Mouse (Mus musculus): Measurements from ENCODE around the gene Pdcd4.

Gene Pdcd4

DNA sequence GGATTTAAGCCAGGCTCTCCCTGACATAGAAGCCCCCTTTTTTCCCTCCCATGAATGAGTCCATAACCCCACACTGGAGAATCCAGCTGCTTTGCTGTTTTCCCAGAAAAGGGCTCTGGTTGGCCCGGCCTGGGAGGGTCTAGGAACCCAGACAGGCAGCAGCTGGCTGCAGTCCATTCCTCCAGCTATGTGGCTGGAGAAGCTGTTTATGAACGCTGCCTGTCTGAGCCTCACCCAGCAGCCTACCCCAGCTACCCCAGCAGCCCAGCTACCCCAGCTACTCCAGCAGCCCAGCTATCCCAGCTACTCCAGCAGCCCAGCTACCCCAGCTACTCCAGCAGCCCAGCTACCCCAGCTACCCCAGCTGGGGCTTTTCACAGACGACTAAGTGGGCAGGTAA lies at the start of gene Pdcd4:
Gene Pdcd4, plus strand, starts transcription at position 171 of the 400 bp plus-strand sequence.
- no peak for DNase-seq (ENCODE audit: low spot score in 2 of 2)

DNA sequence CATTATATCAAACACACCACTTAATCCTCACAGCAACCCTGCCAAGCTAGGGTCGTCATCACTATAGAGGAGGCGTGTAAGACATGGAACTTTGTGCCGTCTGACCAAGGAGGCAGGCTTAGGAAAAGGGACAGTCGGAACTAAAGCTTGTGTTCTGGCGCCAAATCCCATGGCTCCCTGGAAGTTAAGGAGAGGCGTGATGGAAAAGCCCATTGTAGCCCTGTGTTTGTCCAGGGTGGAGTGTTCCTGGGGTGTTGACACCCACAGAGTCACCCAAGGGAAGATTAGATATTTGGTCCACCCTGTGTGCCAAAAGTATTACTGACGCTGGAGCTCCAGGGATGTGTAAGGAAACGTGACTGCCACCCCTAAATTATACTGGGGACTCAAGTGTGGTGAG lies 48.1 kb upstream of the Pdcd4 start:
- DNase-seq (ENCODE audit: low spot score in 2 of 2) = no peak

DNA sequence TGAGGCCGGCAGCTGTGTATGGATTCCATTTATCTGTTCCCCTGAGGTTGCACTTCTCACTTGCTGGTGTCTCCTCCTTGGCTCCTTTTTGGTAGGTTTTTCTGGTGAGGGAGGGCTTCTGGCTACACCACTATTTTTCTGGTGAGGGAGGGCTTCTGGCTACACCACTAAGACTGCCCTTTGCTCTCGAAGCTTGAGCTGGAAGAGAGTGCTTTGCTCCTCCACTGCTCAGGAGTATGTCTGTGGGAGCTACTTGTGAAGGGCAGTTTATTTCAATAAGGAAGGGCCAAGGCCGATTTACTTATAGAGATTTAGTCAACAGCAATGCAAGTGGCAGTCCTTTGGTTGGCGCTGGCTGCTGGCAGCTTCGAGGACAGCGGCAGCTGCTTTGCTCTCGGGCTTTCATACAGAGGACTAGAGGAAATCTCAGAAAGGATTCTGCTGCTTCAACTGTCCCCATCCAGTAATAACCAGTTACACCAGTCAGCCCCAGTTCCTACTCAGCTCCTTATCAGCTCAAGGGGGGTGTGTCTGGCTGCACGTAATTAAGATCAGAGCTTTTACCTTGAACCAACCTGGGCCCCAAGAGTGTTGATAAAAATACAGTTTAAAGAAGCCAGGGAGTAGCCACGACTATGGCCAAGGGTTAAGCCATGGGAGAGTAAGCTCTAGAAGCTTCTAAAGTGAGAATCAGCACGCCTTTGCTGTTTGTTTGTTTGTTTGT lies 43.6 kb upstream of the Pdcd4 start:
- DNase-seq (ENCODE audit: low spot score in 2 of 2) = no peak

DNA sequence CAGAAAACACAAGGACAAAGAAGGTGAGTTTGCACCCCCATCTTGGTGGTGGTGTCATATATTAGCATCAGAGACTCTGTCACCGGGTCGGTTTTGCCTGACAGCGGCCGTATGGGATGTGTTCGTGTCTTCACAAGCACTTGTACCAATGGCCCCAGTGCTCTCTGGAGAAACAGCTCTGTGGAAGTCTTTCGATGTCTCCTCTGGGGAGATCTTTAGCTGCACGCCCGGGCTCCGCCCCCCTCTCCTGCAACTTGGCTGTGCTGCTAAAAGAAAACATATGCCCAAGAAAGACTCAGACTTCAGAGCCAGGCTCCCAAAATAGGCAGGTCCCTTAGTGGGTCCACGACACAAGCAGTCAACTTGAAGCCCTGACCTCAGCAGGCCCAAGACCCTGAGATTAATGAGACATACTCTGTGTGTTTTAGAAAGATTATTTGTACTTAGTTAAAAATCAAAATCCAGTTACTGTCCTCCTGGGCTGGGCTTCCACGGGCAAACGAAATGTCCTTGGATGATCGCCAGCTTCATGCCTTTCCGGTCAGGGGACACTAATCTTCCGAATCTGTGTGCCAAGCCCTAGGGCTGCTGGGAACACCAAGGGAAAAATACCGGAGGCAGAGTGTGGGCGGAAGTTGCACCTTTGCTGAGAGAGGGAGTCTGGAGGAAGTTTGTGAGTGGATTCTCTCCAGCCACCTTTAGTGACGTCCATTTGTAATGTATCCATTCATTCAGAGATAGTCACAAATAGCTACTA lies 41.7 kb upstream of the Pdcd4 start:
- peak; percentile 56 to 60 for DNase-seq (ENCODE audit: low spot score in 2 of 2)

DNA sequence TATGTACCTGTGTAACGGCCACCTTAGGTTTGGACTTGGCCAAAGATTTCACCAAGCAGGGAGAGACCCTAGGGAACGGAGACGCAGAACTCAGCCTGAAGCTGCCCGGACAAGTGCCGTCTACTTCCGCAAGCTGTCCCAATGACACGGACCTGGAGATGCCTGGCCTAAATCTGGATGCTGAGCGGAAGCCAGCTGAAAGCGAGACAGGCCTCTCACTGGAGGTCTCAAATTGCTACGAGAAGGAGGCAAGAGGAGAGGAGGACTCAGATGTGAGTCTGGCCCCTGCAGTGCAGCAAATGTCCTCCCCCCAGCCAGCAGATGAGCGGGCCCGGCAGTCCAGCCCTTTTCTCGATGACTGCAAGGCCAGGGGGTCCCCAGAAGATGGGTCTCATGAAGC lies 40.7 kb upstream of the Pdcd4 start:
- no peak for DNase-seq (ENCODE audit: low spot score in 2 of 2)

DNA sequence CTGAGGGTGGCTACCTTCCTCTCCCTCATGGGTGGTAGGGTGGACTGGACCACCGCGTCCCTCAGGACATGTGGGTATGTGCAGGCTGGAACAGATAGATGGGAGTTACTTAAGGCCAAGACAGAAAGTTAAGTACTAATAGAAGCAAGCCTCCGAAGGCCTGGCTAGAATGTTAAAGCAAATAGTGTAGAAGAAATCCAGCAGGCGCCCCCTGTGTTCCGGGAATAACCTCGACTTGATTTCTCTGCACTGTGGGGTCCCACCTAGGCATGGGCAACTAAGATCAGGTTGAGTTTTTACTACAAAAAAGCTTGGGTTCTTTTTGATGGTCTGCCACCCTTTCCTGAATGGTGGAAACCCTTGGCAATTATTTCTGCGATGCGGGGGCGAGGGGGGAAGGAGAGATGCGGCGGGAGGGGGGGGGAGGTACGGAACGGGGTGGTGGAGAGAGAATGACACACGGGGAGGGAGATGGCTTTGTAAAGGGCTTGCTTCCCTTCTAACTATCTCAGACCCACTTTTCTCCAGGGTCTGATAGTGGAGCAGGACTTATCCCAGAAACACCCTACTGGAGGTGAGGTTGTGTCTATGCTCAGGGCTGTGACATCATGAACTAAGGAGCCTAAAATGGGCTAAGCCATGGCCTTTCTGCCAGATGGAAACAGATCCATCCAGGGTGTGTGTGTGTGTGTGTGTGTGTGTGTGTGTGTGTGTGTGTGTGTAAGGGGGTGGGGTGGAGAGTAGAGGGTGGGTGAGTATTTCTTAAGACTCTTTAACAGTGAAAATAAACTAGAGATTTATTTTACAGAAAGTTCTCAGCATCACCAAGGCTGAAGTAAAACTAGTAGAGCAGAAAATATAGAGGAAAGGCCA lies 40.0 kb upstream of the Pdcd4 start:
- DNase-seq (ENCODE audit: low spot score in 2 of 2) = no peak

DNA sequence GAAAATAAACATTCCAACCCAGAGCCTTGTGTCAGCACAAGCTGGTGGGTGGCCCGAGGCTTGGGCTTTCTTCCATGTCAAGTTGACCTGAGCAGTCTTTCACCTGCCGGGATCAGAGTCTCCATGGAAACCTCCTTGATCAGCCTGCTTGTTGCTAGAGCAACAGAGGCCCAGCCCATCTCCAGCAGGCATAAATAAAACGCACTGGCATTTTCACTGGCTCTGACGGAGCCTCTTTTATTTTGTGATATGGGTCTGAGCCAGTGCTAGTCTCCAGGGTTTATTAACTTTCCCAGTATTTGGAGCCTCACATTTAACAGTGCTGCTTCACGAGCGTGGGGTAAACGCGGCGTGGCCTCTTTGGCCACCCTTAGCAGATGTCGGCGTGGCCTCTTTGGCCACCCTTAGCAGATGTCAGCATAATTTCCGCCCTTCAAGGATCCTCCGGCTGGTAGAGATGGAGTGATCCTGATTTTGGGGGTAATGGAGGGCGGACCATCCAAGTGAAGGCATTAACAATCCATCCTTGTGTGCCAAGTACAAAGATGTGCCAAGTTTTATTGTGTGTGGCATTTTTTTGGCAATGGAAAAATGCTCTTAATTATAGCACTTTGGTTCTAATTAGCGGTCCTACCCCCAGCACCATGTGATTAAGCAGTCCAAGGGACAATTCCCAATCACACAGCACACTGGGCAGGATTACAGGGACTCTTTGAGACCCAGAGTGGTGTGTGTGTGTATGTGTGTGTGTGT lies 39.2 kb upstream of the Pdcd4 start:
- peak; percentile 73 to 79 for DNase-seq (ENCODE audit: low spot score in 2 of 2)

DNA sequence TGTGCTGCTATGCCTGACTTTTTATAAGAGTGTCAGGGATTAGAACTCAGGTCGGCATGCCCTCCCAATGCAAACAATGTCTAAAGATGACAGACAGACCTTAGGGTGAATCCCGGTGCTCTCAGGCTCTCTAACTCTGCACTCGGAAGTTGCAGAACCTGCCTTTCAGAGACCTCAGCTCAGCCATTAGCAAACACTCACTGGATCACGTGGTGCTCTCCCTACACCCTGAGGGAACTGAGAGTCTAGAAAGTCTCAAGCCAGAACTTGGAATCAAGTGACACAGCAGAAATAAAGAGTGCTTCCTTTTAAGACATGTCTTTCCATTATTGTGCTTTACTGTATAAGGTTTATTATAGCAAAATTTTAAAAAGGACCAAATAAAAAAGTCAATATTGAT lies 37.1 kb upstream of the Pdcd4 start:
- no peak for DNase-seq (ENCODE audit: low spot score in 2 of 2)

DNA sequence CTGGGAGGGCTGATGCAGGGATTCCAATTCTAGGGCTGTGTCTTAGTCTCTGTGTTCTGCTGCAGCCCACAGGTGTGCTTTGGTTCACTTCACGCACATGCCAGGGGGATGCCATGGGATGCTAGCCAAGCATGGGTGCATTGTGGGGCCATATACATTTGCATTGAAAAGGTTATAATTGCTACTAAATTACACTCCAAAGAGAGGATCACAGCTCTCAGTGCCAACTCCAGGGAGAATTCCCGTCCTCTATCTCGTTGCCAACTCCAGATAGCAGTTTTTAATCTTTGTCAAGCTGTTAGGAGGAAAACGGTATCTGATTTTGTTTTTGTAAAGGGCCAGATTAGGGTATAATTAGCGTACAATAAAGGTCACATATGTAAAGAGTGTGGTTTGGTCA lies 36.2 kb upstream of the Pdcd4 start:
- no peak for DNase-seq (ENCODE audit: low spot score in 2 of 2)

DNA sequence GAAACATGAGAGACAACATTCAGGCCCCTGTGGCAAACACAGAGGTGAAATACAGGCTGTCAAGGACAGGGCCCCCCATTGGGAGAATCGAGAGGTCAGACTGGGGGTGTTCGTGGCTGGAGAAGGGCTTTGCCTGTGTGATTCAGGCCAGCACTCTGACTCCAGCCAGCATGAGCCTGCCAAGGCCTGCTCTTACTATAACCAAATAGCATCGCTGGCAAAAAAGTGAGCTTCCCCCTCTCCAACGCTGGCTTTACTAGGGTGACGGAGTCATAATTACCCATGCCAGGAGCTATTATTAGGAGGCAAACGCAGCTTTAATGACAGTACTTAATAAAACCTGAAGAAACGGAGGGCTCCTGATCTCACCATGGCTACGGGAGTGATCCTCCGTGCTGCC lies 35.2 kb upstream of the Pdcd4 start:
- no peak for DNase-seq (ENCODE audit: low spot score in 2 of 2)

DNA sequence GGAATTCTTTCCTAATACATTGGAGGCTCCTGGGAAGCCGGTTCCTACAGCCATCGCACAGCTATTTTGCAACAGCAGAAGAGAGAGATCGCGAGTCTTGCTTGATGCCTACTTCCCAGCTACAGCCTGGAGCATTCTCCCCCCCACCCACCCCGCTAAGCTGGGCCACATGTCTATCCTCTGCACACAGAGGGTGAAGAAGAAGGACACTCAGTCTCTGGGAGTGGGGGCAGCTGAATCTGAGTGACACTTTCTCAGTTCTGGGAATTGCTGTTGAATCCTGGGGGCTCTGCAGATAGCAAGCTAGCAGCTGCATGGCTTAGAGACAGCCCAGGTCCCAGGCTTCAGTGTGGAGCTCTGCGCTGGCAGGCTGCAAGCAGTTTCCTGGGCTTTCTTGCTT lies 34.1 kb upstream of the Pdcd4 start:
- no peak for DNase-seq (ENCODE audit: low spot score in 2 of 2)

DNA sequence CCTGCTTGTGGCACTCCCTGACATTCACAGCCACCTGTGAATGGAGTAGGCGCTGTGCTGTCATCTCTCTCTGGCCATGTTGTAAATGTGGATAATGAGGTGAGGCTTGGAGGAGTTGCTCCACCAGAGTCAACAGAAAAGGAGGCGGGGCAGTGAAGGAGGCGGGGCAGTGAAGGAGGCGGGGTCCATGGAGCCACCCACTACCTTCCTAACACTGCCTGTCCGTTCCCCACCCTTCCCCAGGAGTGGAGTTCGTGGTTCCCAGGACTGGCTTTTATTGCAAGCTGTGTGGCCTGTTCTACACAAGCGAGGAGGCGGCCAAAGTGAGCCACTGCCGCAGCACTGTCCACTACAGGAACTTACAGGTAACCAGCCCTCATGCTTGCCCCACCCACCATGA lies 32.9 kb upstream of the Pdcd4 start:
- DNase-seq (ENCODE audit: low spot score in 2 of 2) = no peak

DNA sequence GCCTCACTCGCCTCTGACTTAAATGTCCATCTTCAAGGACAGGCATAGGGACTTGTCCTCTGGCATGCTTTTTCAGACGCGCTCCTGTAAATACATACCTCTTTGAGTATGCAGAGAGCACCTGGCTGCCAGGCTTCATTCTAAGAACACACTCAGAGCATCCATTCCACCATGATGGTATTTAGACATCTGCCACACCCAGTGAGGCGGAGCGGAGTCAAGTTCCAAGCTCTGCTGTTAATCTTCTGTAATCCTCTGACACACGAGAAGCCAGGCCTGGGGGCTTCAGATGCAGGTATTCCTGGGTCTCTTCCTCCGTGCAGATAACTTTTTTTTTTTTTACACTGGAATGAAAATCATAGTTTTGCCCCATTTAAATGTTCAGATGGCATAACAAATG lies 32.4 kb upstream of the Pdcd4 start:
- DNase-seq (ENCODE audit: low spot score in 2 of 2) = no peak

DNA sequence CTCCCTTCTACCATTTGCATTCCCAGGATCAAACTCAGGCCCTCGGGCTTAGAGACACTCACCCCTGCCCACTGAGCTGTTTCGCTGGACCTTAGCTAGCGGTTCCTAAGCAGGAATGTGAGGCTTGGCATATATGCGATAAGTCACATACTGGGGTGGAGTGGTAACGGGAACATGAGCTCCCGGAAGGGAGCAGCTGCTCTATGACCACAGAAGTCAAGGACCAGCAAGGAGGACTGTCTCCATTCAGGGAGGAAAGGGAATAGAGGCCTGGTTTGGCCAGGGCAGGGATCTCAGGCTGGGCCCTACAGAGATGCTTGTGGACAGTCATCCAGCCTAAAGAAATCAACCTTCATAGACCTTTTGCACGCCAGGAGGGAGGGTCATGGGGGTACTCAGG lies 30.7 kb upstream of the Pdcd4 start:
- DNase-seq (ENCODE audit: low spot score in 2 of 2) = no peak

DNA sequence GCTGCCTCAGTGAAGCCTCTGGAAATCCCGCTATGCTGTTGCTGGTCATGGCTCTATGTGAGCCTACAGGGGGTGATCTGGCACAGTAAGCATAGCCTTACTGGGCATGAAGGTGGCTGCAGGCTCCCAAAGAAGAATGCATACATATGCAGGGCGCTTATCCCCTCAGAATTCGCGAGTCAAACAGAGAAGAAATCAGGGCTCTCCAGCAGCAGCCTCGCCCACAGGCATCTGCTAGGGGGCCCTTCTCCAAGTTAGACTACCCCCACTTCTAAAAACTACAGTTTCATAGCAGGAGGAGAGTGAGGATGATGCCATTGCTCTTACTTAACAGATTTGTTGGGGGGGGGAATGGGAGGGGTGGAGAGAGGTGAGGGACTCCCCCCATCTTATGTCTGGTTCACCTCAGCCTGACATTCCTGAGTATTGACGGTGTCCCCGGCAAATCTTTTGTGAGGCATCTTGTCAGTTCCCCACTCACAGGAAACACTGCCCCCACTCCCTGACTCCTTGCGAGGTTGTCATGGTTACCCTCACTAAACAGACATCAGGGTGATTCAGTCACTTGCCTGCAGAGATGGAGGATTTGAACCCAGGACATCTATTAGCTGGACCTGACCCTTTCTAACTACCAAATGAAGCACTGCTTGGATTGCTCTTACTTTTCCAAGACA lies 29.3 kb upstream of the Pdcd4 start:
- DNase-seq (ENCODE audit: low spot score in 2 of 2) = no peak

DNA sequence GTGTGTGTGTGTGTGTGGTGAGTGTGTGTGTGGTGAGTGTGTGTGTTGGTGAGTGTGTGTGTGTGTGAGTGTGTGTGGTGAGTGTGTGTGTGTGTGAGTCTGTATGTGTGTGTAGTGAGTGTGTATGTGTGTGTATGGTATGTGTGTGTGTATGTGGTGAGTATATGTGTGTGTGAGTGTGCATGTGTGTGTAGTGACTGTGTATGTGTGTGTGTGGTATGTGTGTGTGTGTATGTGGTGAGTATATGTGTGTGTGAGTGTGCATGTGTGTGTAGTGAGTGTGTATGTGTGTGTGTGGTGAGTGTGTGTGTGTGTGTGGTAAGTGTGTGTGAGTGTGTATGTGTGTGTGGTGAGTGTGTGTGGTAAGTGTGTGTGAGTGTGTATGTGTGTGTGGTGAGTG lies 24.8 kb upstream of the Pdcd4 start:
- DNase-seq (ENCODE audit: low spot score in 2 of 2) = no peak

DNA sequence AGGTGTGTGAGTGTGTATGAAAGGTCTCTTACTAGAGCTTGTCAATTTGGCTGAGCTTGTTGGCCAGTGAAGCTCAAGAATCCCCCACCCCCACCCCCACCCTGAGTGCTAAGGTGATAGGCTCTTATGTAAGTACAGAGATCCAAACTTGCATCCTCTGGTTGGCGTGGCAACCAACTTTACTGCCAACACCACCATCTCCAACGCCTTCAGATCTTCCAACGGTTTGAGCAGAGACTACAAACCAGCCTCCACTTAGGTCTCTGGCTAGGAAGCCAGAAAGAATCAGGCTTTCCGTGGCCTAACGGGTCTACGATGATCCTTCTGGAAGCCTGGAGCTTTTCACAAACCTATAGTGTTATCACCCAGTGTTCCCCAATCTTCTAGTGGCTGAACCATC lies 23.9 kb upstream of the Pdcd4 start:
- peak in 1 of 2 experiments; percentile 54 for DNase-seq (ENCODE audit: low spot score in 2 of 2)

DNA sequence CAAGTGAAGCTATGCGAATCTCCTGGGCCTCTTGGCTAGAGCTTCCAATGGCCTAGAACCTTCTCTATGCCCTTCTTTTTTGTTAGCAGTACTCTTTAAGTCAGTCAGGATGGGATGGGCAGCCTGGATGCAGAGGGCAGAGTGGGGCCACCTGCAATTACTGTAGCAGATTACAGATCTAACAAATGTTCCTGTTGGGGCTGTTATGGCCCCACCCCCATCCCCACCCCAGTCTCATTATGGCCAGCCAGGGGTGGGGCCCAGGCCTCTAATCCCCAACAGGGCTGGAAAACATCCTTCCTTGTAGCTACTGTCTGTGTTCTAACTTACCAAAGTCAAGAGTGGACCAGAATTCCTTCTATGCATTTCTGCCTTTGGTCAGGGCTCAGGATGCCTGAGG lies 23.2 kb upstream of the Pdcd4 start:
- no peak for DNase-seq (ENCODE audit: low spot score in 2 of 2)

DNA sequence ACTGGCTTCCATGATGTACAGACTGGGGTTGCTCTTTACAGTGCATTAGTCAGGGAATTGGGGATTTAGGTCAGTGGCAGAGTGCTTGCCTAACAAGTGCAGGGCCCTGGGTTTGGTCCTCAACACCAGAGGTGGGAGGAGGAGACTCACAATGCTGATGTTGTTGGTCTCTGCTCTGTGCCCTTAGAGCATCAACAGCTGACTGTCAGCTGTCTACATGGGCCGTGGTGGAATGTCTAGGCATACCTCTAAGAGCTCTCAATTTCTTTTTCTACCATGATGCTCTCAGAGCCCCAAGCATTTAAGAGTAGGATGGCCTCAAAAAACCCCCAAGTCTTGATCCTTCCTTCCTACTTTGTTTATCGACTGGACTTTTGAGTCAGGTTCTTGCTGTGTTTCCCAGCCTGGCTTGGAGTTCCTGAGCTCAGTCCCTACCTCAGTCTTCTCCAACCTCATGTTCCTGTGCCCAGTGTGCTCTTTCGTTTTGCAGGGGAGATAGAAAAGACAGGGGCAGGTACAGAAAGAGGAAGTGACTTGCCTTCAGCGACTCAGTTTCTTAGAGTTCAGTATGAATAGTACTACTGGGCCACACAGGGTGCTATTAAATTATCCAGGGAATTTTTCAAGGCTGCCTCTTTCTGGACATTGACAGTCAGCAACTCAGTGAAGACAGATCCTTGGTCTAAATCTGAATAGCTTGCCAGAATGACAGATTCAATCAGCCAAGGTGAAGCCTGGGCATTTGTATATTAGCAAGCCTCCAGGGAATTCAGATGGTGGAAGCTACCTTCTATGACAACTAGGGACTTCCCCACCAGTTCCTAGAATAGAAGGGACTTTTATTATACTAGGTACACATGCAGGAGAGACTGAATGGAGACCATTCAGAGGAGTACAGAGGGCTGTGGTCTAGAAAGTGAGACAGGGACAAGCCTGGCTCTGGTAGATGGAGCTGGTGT lies 22.3 kb upstream of the Pdcd4 start:
- DNase-seq (ENCODE audit: low spot score in 2 of 2) = no peak

DNA sequence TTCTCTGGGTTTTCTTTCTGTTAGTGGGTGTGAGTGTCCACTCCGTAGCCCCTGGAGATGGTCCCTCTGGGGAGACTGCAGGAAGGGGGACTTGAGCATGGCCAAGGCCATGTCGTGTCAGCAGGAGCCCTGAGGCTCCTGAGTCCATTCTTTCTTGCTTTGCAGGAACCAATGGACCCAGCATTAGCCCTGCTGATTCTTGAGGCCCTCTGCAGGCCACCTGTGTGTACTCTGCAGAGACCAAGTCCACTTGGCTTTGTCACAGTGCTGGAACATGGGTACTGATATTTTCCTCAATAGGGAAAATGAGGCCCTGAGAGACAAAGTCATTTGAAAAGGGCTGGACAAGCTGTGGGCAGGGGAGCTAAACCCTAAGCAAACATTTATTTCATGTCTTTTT lies 21.5 kb upstream of the Pdcd4 start:
- DNase-seq (ENCODE audit: low spot score in 2 of 2) = no peak
